Mouse (Mus musculus) C2C12 (cell line): ENCODE data around the gene Chd9. TPM values are rescaled to one million over a fixed set of nuclear protein-coding genes. Genes with fewer than 3 reads are reported as not detected.

Experiments
- H3K27me3 ChIP-seq: one replicate; pipeline ENCODE4 v1.6.1; 2011; ENCODE audit not compliant: control insufficient read depth, insufficient read depth, insufficient read length
- H3K36me3 ChIP-seq: one replicate; pipeline ENCODE4 v1.6.1; 2011; ENCODE audit not compliant: control insufficient read depth, insufficient read depth
- H3K4me3 ChIP-seq: one replicate; pipeline ENCODE4 v1.5.1; 2011; ENCODE audit warnings: mild to moderate bottlenecking, control low read depth; ENCODE audit not compliant: poor library complexity, insufficient read depth, severe bottlenecking
- H3K79me2 ChIP-seq: one replicate; pipeline ENCODE4 v1.6.1; 2011; ENCODE audit not compliant: control insufficient read depth, insufficient read depth
- H3K79me3 ChIP-seq: one replicate; pipeline ENCODE4 v1.6.1; 2011; ENCODE audit warnings: low read depth, control low read depth
- H3ac ChIP-seq: one replicate; pipeline ENCODE3; 2011; ENCODE audit warnings: low read depth; ENCODE audit not compliant: control insufficient read depth, insufficient read length
- CEBPB ChIP-seq: IDR thresholded peaks from one replicate; pipeline ENCODE4 v1.6.1; 2011; ENCODE audit warnings: low read depth, mild to moderate bottlenecking, control low read depth, moderate library complexity
- CTCF ChIP-seq: IDR thresholded peaks from one replicate; pipeline ENCODE4 v1.5.1; 2011; ENCODE audit not compliant: control insufficient read depth, insufficient read depth, insufficient read length
- FOSL1 ChIP-seq: IDR thresholded peaks from one replicate; pipeline ENCODE4 v1.8.0; 2011; ENCODE audit warnings: mild to moderate bottlenecking, low read length; ENCODE audit not compliant: poor library complexity, insufficient read depth, severe bottlenecking
- MAX ChIP-seq: IDR thresholded peaks from one replicate; pipeline ENCODE4 v1.6.1; 2011; ENCODE audit warnings: mild to moderate bottlenecking, control low read depth
- MYOD1 ChIP-seq: IDR thresholded peaks from one replicate; pipeline ENCODE4 v1.6.1; 2011; ENCODE audit warnings: low read depth; ENCODE audit not compliant: control insufficient read depth, insufficient read length
- MYOG ChIP-seq: IDR thresholded peaks from one replicate; pipeline ENCODE4 v1.6.1; 2011; ENCODE audit not compliant: control insufficient read depth, insufficient read length; ENCODE audit errors: extremely low read depth
- USF1 ChIP-seq: IDR thresholded peaks from one replicate; pipeline ENCODE4 v1.6.1; 2011; ENCODE audit warnings: low read depth, mild to moderate bottlenecking, control low read depth, moderate library complexity
- polyA plus RNA-seq: library from polyadenylated mRNA; unstranded; fragments of >200 nt; fragmentation: generic; extraction: Trizol; gene quantifications from one replicate; pipeline ENCODE4 v1.2.1, GENCODE M21; 2012; ENCODE audit warnings: missing spikeins

The Chd9 gene
- polyA plus RNA-seq, 1 experiment = 18.4 TPM

DNA sequence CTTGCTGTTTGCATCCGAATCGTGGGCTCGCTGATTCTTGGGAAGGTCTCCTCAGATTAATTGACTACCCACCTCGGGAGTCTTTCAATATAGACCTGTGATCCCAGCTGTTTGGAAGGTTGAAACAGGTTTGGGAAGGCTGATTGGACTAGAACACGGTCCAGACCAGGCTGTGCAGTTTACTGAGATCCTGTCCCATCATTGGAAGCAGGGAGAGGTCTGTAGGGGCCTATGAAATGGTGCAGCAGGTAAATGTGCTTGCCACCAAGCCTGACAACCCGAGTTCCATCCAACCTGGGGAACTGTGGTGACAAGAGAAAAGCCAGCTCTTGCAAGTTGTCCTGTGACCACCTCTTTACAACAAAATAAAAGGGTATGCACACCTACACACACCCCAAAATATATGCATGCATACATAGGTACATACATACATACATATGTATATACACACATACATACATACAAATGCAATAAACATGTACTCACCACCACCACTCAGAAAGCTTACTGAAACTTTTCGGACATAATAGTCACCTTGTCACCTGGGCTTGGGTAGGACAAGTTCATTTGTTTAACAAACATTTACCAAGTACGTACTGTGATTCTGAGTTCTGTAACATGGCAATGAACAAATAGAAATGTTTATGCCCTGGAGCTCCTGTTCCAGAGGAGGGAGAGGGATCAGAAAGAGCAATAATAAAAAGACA is 63.9 kb downstream of the Chd9 start:
- Histone ChIP-seq H3K36me3 (no peaks in the 10 kb centered on the region), H3K27me3 (no peaks in the 10 kb centered on the region), H3K4me3 (no peak overlapping the region), H3K79me2 (no peaks in the 10 kb centered on the region), H3ac (no peak overlapping the region), H3K79me3 (no peaks in the 10 kb centered on the region)
- TF ChIP-seq MYOD1 (no peak), CEBPB (no peak), MYOG (no peak), USF1 (no peak), FOSL1 (no peak), MAX (no peak), CTCF (no peak)

- Histone ChIP-seq H3K4me3 (no peak overlapping the region), H3ac (no peak overlapping the region), H3K79me2 (no peaks in the 10 kb centered on the region), H3K27me3 (no peaks in the 10 kb centered on the region), H3K36me3 (no peaks in the 10 kb centered on the region), H3K79me3 (no peaks in the 10 kb centered on the region)
- TF ChIP-seq MYOD1 (no peak), CEBPB (no peak), CTCF (no peak), FOSL1 (no peak), MAX (no peak), MYOG (no peak), USF1 (no peak)
Measured at GRCm38 (mm10) chr8:90892579-90892919, 64.4 kb downstream of the Chd9 start.

GRCm38 (mm10) chr8:90894231-90894914 is 66.2 kb downstream of the Chd9 start:
- TF ChIP-seq FOSL1 (no peak), MYOD1 (no peak)
- no peaks in the 10 kb centered on the region for H3K79me2 ChIP-seq
- no peaks in the 10 kb centered on the region for H3K79me3 ChIP-seq
- no peak overlapping the region for H3ac ChIP-seq
- H3K36me3 ChIP-seq = no peaks in the 10 kb centered on the region
- H3K27me3 ChIP-seq = no peaks in the 10 kb centered on the region
- H3K4me3 ChIP-seq = no peak overlapping the region

GRCm38 (mm10) chr8:90897343-90897742 is 69.2 kb downstream of the Chd9 start:
- no peak overlapping the region for H3K4me3 ChIP-seq
- H3K36me3 ChIP-seq = no peaks in the 10 kb centered on the region
- TF ChIP-seq USF1 (no peak), MAX (no peak), MYOD1 (no peak), FOSL1 (no peak), CEBPB (no peak), CTCF (no peak), MYOG (no peak)
- H3K79me2 ChIP-seq = no peaks in the 10 kb centered on the region
- H3K79me3 ChIP-seq = no peaks in the 10 kb centered on the region
- H3ac ChIP-seq = no peak overlapping the region
- no peaks in the 10 kb centered on the region for H3K27me3 ChIP-seq

DNA sequence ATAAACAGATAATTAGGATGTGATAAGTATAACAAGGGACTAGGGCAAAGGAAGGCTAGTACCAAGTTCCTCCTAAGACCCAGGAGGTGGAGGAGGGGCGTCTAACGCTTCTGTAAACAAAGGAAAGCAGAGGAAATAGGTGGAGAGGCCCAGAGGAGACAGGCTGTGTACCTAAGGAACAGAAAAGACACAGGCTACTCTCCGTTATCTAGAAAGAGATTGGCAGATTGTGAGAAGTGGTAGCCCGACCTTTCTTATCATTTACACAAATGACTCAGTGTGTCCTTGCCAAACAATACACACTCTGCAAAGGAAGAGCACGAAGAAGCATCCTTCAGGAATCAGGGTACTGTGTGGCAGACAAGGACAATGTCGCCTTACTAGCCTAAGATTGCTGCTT is 70.4 kb downstream of the Chd9 start:
- Histone ChIP-seq H3K36me3 (no peaks in the 10 kb centered on the region), H3ac (no peak overlapping the region), H3K27me3 (no peaks in the 10 kb centered on the region), H3K79me2 (no peaks in the 10 kb centered on the region), H3K79me3 (no peaks in the 10 kb centered on the region), H3K4me3 (no peak overlapping the region)
- TF ChIP-seq CEBPB = no peak
- no peak for TF ChIP-seq MYOD1
- no peak for TF ChIP-seq CTCF
- no peak for TF ChIP-seq FOSL1
- TF ChIP-seq MAX = no peak

DNA sequence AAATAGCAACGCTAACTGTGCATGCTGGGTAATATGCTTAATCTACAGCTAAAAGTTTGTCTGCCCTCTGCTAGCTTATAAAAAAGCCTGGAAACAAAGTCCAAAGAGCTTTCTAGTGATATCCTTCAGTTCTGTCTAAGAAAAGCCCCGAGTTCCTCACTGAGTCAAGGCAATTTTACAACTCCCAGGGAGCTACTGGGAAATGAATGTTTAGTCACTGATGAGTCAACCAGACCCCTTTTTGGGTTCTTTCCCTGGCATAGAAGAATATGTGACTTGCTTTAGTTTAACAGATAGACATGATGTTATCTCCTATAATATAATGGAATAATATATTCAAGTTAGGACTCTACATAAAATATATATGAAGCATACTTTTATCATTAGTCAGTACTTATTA is 73.8 kb downstream of the Chd9 start:
- Histone ChIP-seq H3K36me3 (no peaks in the 10 kb centered on the region), H3ac (no peak overlapping the region), H3K79me2 (no peaks in the 10 kb centered on the region), H3K4me3 (no peak overlapping the region), H3K27me3 (no peaks in the 10 kb centered on the region), H3K79me3 (no peaks in the 10 kb centered on the region)
- no peak for TF ChIP-seq MYOD1
- peak; percentile 36 for TF ChIP-seq FOSL1
- TF ChIP-seq USF1 = no peak
- TF ChIP-seq CEBPB = no peak
- TF ChIP-seq MYOG = no peak
- no peak for TF ChIP-seq CTCF
- TF ChIP-seq MAX = no peak
